Mouse (Mus musculus) right cerebral cortex, postnatal 36 days (tissue): ENCODE results near the gene Svs5.

Experiments
- DNase-seq, 2 experiments: peaks; one replicate each; pipeline ENCODE4 v3.0.0; 2022; ENCODE audit warnings: low spot score in 2 of 2, mixed read lengths in 1 of 2

The Svs5 gene

GRCm38 (mm10) chr2:164377478-164378426 is 45.2 kb downstream of the Svs5 start:
- no peak for DNase-seq

GRCm38 (mm10) chr2:164381726-164382125 is 49.2 kb downstream of the Svs5 start:
- DNase-seq: no peak

- no peak for DNase-seq
These were observed 50.4 kb downstream of the Svs5 start for GRCm38 (mm10) chr2:164382971-164383370.
